Mouse (Mus musculus): ENCODE data around the gene Map3k19. TPM values are rescaled to one million over a fixed set of nuclear protein-coding genes. Genes with fewer than 3 reads are reported as not detected.

Map3k19 gene
- polyA plus RNA-seq, 1 experiment from 2014 or later, result 0.76 TPM

DNA sequence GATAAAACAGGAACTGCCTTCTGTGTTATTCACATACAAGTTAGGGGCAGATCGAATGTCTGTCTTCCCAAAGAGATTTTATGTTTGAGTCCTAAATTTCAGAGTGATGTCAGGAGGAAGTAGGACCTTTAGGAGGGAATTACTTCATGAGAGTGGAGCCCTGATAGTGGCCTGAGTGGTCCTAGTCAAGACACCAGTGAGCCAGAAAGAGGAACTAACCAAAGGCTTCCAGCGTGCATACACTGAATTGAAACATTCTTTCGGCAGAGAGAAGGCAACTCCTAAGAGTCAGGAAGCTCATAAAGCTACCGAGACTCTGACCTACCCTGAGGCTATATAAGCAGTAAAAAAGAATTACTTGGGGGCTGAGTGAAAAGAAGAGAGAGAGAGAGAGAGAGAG lies 18.2 kb downstream of the Map3k19 start:
- H3K27me3 ChIP-seq (ENCODE audit: insufficient read depth, poor library complexity, severe bottlenecking), result no peaks in the 10 kb centered on the region
- H3K4me1 ChIP-seq (replicated peaks), result no peaks in the 10 kb centered on the region
- H3K9me3 ChIP-seq, result no peaks in the 10 kb centered on the region
- H3K27ac ChIP-seq, result no peak overlapping the region
- H3K36me3 ChIP-seq, result no peaks in the 10 kb centered on the region
- WGBS, result 78% methylated on average over 4 of the region's 4 CpGs
- H3K4me3 ChIP-seq, result no peak overlapping the region
- DNase-seq (ENCODE audit: low spot score), result no peak

DNA sequence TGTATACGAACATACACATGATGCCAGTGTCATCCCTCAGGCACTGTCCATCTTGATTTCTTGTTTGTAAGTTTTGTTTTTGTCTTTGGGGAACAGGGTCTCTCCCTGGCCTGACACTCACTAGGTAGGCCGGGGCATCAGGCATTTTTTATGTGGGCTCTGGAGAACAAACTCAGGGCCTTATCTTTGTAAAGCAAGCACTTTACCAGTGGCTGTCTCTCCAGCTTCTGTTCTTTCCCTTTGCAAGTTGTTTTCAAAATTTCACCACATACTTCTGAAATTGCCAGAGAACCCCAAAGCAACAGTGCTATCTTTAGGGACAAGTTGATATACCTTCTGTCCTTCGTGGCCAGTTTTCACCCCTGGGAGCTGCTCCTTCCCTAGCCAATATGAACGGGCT lies 20.6 kb downstream of the Map3k19 start:
- DNase-seq (ENCODE audit: low spot score), result no peak
- Histone ChIP-seq H3K4me3 (no peak overlapping the region), H3K36me3 (no peaks in the 10 kb centered on the region), H3K27me3 (ENCODE audit: insufficient read depth, poor library complexity, severe bottlenecking) (no peaks in the 10 kb centered on the region), H3K9me3 (no peaks in the 10 kb centered on the region), H3K4me1 (replicated peaks) (no peaks in the 10 kb centered on the region), H3K27ac (no peak overlapping the region)
- WGBS, result 76% methylated on average over 4 of the region's 4 CpGs

DNA sequence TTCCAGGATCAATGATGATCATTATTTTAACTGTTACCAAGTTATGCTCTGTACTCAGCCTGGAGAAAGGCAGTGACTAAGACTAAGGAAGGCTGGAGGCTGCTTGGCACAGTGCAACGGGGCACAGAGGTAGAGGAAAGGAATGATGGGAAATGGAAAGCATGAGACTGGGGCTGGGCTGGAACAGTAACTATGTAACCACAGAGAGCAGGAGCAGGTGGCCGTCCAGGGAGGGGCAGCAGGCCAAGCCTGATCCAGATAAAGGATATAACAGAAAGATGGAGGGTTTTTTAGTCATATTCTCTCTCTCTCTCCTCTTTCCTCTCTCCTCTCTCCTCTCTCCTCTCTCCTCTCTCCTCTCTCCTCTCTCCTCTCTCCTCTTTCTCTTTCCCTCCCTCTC lies 21.1 kb downstream of the Map3k19 start:
- H3K27me3 ChIP-seq (ENCODE audit: insufficient read depth, poor library complexity, severe bottlenecking), result no peaks in the 10 kb centered on the region
- no peaks in the 10 kb centered on the region for H3K9me3 ChIP-seq
- no peak overlapping the region for H3K4me3 ChIP-seq
- 62% methylated on average over 2 of the region's 2 CpGs for WGBS
- DNase-seq (ENCODE audit: low spot score), result no peak
- no peaks in the 10 kb centered on the region for H3K36me3 ChIP-seq
- no peaks in the 10 kb centered on the region for H3K4me1 ChIP-seq (replicated peaks)
- H3K27ac ChIP-seq, result no peak overlapping the region

DNA sequence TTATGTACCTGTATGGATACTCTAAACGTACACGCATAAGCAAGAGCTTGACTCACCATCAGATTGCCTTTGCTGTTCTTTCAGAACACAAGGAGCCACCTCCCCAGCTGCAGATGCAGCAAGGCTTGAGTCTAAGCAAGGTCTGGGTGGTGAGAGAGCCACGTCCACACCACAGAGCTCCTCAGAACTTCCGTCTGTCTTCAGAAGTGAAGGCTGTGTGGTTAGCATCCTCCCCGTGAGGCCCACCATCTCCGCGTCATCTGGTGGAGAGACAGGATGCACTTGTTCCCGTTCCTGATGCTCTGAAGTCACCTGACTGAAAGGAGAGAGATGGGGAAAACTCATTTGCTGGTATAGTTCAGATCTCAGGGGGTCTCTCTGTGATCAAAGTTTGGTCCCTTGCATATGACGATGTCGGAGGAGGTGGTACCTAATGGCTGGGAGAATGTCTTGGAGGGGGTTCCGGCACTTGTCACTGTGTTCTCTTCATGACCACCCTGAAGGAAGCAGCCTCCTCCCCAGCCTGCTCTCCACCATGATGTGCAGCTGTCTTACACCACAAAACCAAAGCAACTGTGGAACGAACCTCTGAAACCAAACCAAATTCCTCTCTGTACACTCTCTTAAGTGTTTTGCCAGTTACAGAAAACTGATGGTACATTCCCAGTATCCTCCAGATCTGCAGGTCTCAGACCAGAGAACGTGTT lies 24.5 kb downstream of the Map3k19 start:
- no peak for DNase-seq (ENCODE audit: low spot score)

DNA sequence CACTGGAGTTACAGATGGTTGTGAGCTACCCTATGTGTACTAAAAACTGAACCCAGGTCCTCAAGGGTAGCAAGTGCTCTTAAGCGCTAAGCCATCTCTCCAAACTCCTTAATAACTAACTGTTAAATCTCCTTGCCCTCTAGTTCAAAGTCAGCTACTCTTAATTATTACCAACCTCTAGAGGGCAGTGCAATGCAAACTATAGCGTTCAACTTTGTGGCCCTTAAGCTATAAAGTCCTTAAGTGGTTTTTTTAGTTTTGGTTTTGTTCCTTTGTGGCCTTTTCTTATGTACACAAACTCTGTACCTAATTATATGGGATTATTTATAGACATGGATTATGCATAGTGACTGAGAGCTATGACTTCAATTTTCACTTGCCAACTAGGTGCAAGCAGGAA lies 27.5 kb downstream of the Map3k19 start:
- Histone ChIP-seq H3K4me1 (replicated peaks) (no peaks in the 10 kb centered on the region), H3K4me3 (no peak overlapping the region), H3K27ac (no peak overlapping the region), H3K36me3 (no peaks in the 10 kb centered on the region), H3K9me3 (no peaks in the 10 kb centered on the region), H3K27me3 (ENCODE audit: insufficient read depth, poor library complexity, severe bottlenecking) (no peaks in the 10 kb centered on the region)
- 28% methylated on average over 2 of the region's 2 CpGs for WGBS
- DNase-seq (ENCODE audit: low spot score), result no peak

More for the DNA sequence above, 24.5 kb downstream of the Map3k19 start:
- H3K27ac ChIP-seq, result no peak overlapping the region
- WGBS, result 90% methylated on average over 13 of the region's 13 CpGs
- H3K9me3 ChIP-seq, result no peaks in the 10 kb centered on the region
- no peaks in the 10 kb centered on the region for H3K27me3 ChIP-seq (ENCODE audit: insufficient read depth, poor library complexity, severe bottlenecking)
- no peaks in the 10 kb centered on the region for H3K4me1 ChIP-seq (replicated peaks)
- H3K36me3 ChIP-seq, result no peaks in the 10 kb centered on the region
- no peak overlapping the region for H3K4me3 ChIP-seq

DNA sequence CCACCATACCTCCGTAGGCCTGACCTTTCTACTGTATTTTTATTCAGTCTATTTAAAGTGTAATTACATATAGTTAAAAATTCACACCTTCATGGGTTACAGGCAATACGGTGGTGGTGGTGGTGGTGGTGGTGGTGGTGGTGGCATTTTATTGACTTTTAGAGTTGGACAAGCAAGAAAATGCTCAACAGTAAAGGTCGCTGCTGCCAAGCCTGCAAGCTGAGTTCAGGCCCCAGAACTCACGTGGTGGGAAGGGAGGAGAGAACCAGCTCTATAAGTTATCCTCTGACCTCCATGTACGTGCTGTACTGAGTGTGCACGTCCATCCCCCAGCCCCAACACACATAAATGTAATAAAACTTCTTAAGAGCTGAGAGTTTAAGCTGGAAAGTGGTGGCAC lies 38.5 kb downstream of the Map3k19 start:
- Histone ChIP-seq H3K4me1 (replicated peaks) (0 out of 2 replicates have a peak, but pooled peaks cover 6% of the 10 kb centered on the region), H3K4me3 (no peak overlapping the region), H3K27ac (no peak overlapping the region), H3K36me3 (no peaks in the 10 kb centered on the region), H3K9me3 (no peaks in the 10 kb centered on the region), H3K27me3 (ENCODE audit: insufficient read depth, poor library complexity, severe bottlenecking) (no peaks in the 10 kb centered on the region)
- DNase-seq (ENCODE audit: low spot score), result no peak
- WGBS, result 87% methylated on average over 6 of the region's 6 CpGs

DNA sequence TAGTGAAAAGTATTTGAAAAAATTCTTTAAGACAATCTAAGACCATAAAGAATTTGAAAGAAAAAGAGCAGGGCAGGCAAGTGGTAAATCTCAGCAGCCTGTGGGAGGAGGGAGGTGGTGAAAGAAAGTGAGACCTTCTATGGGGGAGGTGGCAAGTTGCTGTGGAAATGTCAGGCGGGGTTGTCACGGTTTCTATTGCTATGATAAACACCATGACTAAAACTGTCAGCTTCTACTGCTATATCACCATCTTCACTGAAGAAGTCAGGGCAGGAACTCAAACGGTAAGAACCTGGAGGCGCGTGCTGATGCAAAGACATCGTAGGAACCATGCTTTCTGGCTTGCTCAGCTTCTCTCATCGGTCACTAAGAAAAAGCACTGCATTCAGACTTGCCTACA lies 41.9 kb downstream of the Map3k19 start:
- H3K9me3 ChIP-seq, result no peaks in the 10 kb centered on the region
- DNase-seq (ENCODE audit: low spot score), result no peak
- peaks cover 10% of the 10 kb centered on the region for H3K36me3 ChIP-seq
- H3K27ac ChIP-seq, result no peak overlapping the region
- H3K4me3 ChIP-seq, result no peak overlapping the region
- H3K27me3 ChIP-seq (ENCODE audit: insufficient read depth, poor library complexity, severe bottlenecking), result no peaks in the 10 kb centered on the region
- 72% methylated on average over 7 of the region's 7 CpGs for WGBS
- H3K4me1 ChIP-seq (replicated peaks), result 0 out of 2 replicates have a peak, but pooled peaks cover 6% of the 10 kb centered on the region

DNA sequence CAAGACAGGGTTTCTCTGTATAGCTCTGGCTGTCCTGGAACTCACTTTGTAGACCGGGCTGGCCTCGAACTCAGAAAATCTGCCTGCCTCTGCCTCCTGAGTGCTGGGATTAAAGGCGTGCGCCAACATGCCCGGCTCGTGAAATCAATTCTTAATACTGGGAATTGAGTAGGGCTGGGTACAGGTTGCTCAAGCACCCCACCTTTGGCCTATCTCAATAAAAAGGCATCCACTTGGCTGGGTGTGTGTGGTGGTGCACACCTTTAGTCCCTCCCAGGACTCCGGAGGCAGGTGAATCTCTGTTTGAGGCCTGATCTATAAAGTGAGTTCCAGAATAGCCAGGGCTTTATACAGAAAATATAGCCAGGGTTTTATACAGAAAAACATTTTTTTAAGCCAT lies 46.2 kb downstream of the Map3k19 start:
- Histone ChIP-seq H3K27ac (no peak overlapping the region), H3K9me3 (no peaks in the 10 kb centered on the region), H3K27me3 (ENCODE audit: insufficient read depth, poor library complexity, severe bottlenecking) (no peaks in the 10 kb centered on the region), H3K4me1 (replicated peaks) (0 out of 2 replicates have a peak, but pooled peaks cover 6% of the 10 kb centered on the region), H3K36me3 (peaks cover 49% of the 10 kb centered on the region), H3K4me3 (no peak overlapping the region)
- 97% methylated on average over 7 of the region's 7 CpGs for WGBS
- no peak for DNase-seq (ENCODE audit: low spot score)

DNA sequence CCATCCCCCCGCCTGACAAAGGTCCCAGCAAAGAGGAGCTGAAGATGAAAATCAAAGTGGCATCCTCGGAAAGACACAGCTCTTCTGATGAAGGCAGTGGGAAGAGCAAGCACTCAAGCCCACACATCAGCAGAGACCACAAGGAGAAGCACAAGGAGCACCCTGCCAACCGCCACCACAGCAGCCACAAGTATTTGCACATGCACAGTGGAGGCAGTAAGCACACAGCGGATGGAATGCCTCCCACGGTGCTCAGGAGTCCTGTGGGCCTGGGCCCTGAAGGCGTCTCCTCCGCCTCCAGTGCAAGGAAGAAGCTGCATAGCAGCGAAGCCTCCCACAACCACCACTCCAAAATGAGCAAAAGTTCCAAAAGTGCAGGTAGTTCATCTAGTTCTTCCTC lies 51.9 kb downstream of the Map3k19 start:
- Histone ChIP-seq H3K36me3 (peaks cover 90% of the 10 kb centered on the region), H3K27ac (no peak overlapping the region), H3K4me3 (no peak overlapping the region), H3K4me1 (replicated peaks) (no peaks in the 10 kb centered on the region), H3K9me3 (no peaks in the 10 kb centered on the region), H3K27me3 (ENCODE audit: insufficient read depth, poor library complexity, severe bottlenecking) (no peaks in the 10 kb centered on the region)
- 85% methylated on average over 8 of the region's 8 CpGs for WGBS
- no peak for DNase-seq (ENCODE audit: low spot score)

DNA sequence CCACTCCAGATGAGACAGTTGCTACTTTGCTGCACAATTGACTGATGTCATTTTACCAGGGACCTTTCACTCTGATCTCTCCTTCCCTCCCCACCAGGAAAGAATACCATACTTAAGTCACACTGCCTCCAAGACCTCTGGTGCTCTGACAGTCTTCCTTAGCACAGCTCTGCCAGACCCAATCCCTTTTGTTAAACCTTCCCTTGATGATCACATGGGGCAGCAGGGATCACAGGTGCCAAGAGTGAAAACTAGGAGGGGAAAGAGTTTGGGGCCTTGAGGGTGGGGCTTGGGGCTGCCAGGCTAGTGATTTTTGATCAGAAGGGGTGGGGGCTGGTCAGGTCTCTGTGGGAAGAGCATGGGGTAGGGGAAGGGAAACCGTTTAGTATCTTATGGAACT lies 58.1 kb downstream of the Map3k19 start:
- peaks cover 67% of the 10 kb centered on the region for H3K36me3 ChIP-seq
- 90% methylated on average over 1 of the region's 1 CpGs for WGBS

DNA sequence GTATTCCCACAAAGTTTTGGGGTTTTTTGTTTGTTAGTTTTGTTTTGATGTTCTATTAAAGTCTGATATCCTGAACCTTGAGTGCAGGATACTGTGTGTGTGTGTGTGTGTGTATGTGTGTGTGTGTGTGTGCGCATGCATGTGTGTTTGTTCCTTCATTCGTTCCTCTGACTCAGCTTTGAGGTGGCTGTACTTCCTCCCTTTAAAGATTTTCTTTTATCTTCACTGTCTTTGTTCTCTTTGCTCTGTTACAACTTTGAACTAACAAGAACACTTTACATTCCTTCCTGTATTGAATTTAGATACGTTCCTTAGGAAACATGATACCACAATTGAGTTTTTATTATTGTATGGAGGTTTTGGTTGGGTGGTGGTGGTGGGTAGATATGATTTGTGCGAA lies 58.5 kb downstream of the Map3k19 start:
- 86% methylated on average over 4 of the region's 4 CpGs for WGBS
- Histone ChIP-seq H3K27ac (no peak overlapping the region), H3K36me3 (peaks cover 67% of the 10 kb centered on the region), H3K27me3 (ENCODE audit: insufficient read depth, poor library complexity, severe bottlenecking) (no peaks in the 10 kb centered on the region), H3K9me3 (no peaks in the 10 kb centered on the region), H3K4me3 (no peak overlapping the region), H3K4me1 (replicated peaks) (no peaks in the 10 kb centered on the region)
- no peak for DNase-seq (ENCODE audit: low spot score)

More for the DNA sequence above, 58.1 kb downstream of the Map3k19 start:
- no peaks in the 10 kb centered on the region for H3K9me3 ChIP-seq
- no peak overlapping the region for H3K4me3 ChIP-seq
- H3K27me3 ChIP-seq (ENCODE audit: insufficient read depth, poor library complexity, severe bottlenecking), result no peaks in the 10 kb centered on the region
- no peak for DNase-seq (ENCODE audit: low spot score)
- H3K27ac ChIP-seq, result no peak overlapping the region
- H3K4me1 ChIP-seq (replicated peaks), result no peaks in the 10 kb centered on the region

DNA sequence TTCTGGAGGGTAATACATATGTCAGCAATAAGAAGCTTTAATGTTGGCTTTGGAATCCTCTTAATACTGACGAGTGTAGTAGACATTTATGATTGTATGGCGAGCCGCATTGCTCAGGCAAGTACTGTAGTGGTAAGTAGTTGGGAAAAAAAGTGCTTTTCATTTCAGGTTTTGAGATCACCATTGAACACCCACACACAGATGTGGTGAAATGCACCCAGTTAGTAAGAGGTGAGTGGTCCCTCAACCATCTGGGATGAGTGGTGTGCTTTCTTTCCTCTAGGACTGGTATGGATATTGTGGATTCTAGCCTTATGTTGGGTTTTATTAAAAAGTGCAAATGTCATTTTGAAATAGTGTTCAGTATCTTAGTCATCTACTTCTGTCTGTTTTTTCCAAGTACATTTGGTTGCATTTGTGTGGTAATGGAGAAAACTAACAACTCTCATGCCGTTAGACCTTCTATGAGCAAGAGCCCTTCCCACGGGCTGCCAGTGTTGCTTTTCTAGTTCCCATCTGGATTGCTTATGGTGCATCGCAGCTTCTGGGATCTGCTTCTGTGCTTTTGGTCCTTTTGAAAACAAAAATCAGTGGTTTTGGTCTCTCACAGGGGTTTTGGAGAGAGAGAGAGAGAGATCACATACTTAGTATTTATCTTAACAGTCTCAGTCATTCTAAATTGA lies 59.6 kb downstream of the Map3k19 start:
- Histone ChIP-seq H3K27ac (no peak overlapping the region), H3K27me3 (ENCODE audit: insufficient read depth, poor library complexity, severe bottlenecking) (no peaks in the 10 kb centered on the region), H3K36me3 (peaks cover 57% of the 10 kb centered on the region), H3K9me3 (no peaks in the 10 kb centered on the region), H3K4me1 (replicated peaks) (no peaks in the 10 kb centered on the region), H3K4me3 (no peak overlapping the region)
- WGBS, result 94% methylated on average over 6 of the region's 6 CpGs
- no peak for DNase-seq (ENCODE audit: low spot score)

DNA sequence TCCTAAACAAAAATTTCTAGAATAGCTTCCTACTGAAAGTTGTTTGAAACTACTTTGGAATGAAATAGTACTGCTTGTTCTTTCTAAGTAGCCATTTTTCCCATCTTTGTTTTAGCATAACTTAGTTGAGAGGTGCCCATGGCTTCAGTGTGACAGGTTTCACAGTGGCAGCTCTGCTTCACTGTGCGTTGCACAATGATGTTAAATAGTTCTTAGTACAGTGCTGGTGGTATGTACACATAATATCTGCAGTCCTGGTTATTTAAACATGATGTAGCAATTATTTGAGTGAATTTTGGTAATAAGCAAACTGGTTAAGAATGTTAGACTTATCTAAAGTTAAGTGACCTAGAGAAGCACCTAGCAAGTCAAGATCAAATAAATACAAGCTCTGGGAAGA lies 61.4 kb downstream of the Map3k19 start:
- H3K4me1 ChIP-seq (replicated peaks), result no peaks in the 10 kb centered on the region
- WGBS, result 96% methylated on average over 1 of the region's 1 CpGs
- H3K4me3 ChIP-seq, result no peak overlapping the region
- DNase-seq (ENCODE audit: low spot score), result no peak
- no peak overlapping the region for H3K27ac ChIP-seq
- H3K27me3 ChIP-seq (ENCODE audit: insufficient read depth, poor library complexity, severe bottlenecking), result no peaks in the 10 kb centered on the region
- H3K36me3 ChIP-seq, result peaks cover 46% of the 10 kb centered on the region
- H3K9me3 ChIP-seq, result no peaks in the 10 kb centered on the region
